Mouse (Mus musculus) liver, embryonic 11.5 days (tissue): Measurements from ENCODE around the gene Bik. TPM values are rescaled to one million over a fixed set of nuclear protein-coding genes. Genes with fewer than 3 reads are reported as not detected.

ENCODE experiments used
- ATAC-seq: fragments of 200-750 bp; cut with Nextera tagmentation; replicated peaks from 2 replicates; pipeline ENCODE4 v1.8.0; 2017; ENCODE audit warnings: moderate number of reproducible peaks, mild to moderate bottlenecking, moderate TSS enrichment, moderate library complexity; ENCODE audit not compliant: low FRiP score
- DNase-seq: peaks from one replicate; pipeline ENCODE4 v3.0.0-alpha.2; 2017; ENCODE audit warnings: low spot score
- H3K27ac ChIP-seq: fragments of 300-500 bp; sonication (generic); 2 replicates; pipeline ENCODE4 v1.5.1; 2014; ENCODE audit warnings: mild to moderate bottlenecking, low read depth, low read length, control low read depth
- H3K27me3 ChIP-seq: fragments of 300-500 bp; sonication (generic); replicated peaks from 2 replicates; pipeline ENCODE4 v1.6.1; 2014; ENCODE audit warnings: low read length, mixed read lengths; ENCODE audit not compliant: control insufficient read depth, insufficient read depth
- H3K36me3 ChIP-seq: fragments of 300-500 bp; sonication (generic); 2 replicates; pipeline ENCODE4 v1.6.1; 2014; ENCODE audit warnings: mild to moderate bottlenecking, low read length, moderate library complexity, mixed read lengths; ENCODE audit not compliant: control insufficient read depth, insufficient read depth
- H3K4me1 ChIP-seq: fragments of 300-500 bp; sonication (generic); replicated peaks from 2 replicates; pipeline ENCODE4 v1.6.1; 2014; ENCODE audit warnings: low read length, mixed read lengths; ENCODE audit not compliant: control insufficient read depth, insufficient read depth
- H3K4me2 ChIP-seq: fragments of 300-500 bp; sonication (generic); 2 replicates; pipeline ENCODE4 v1.6.1; 2014; ENCODE audit warnings: mild to moderate bottlenecking, control low read depth, moderate library complexity
- H3K4me3 ChIP-seq: fragments of 300-500 bp; sonication (generic); 2 replicates; pipeline ENCODE4 v1.5.1; 2014; ENCODE audit warnings: low read depth, low read length, control low read depth
- H3K9ac ChIP-seq: fragments of 300-500 bp; sonication (generic); 2 replicates; pipeline ENCODE4 v1.6.1; 2014; ENCODE audit warnings: low read depth, low read length, control low read depth
- H3K9me3 ChIP-seq: fragments of 300-500 bp; sonication (generic); 2 replicates; pipeline ENCODE4 v1.6.1; 2016; ENCODE audit warnings: low read length, inconsistent platforms, mixed read lengths; ENCODE audit not compliant: control insufficient read depth
- WGBS: fragments of 180-500 bp; shearing (Covaris S2); extraction: QIAGEN DNeasy Blood & Tissue Kit; methylation state at CpG from one replicate; pipeline ENCODE4 v1.1.7; 2014; 5-methylcytosine and 5-hydroxymethylcytosine counted together
- polyA plus RNA-seq: library from polyadenylated mRNA; unstranded; fragments of >200 nt; fragmentation: Nextera tagmentation; extraction: Ambion mirVana; gene quantifications from 2 replicates; pipeline ENCODE4 v1.2.1, GENCODE M21; 2014

The Bik gene
- 4.0 and 5.6 TPM in 2 replicates for polyA plus RNA-seq

DNA sequence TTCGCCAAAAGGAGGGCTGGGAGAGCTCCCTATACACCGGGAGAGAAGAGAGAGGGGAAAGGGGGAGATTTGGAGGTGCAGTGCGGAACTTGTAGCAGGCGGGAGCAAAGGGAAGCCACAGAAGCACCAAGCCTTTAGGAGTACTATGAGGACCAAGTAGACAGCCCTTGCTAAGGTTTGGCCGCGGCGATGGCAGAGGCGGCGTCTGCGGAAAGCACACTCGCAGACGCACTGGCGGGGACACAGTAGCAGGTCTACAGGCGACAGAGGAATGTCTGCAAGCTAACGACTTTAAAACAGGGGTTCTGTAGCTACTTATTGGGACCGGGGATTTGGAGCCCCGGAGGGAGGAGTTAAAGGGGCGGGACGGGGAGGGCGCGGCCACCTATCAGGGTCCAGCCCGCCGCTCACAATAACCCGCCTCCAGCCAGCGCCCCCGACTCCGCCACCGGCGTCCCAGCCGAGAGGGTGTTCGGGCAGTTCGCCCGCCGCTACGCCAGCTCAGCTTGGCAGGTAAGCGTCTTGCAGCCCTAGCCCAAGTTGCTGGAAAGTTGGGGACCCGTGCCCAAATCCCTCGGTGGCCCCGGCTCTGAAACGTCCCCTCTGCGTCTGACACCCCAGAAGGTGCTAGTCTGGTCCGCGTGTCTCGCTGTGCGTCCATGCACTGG lies at the start of gene Bik:
Bik (plus strand) TSS at position 439 of the 668 bp plus-strand sequence.
- Histone ChIP-seq H3K4me3 (peak within 1 kb of the TSS; percentile 60), H3K9me3 (no peaks in the 10 kb centered on the region), H3K4me1 (peaks cover 31% of the 10 kb centered on the region), H3K27ac (no peak within 1 kb of the TSS), H3K4me2 (peak within 1 kb of the TSS; percentile 94), H3K9ac (peak within 1 kb of the TSS; percentile 12), H3K36me3 (no peaks in the 10 kb centered on the region), H3K27me3 (peaks cover 50% of the 10 kb centered on the region)
- DNase-seq (peak; percentile 79), ATAC-seq (peak; percentile 78)
- WGBS: 1% methylated on average over 45 of the region's 45 CpGs

DNA sequence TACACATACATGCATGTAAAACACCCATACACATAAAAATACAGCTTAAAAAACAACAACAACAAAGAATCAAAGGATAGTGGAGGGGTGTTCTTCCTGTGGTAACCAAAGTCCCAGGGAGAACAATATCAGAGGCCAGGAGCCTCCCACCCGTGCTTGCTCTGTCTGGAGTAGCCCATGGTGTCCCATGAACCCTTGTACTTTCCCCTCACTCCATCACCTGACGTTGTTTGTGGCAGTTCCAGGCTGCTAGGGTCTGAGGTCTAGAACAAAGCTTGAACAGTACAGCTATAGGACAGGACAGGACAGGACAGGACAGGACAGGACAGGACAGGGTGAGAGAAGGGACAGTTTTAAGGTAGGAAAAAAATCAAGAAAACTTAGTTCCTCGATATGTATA lies 48.6 kb upstream of the Bik start:
- Histone ChIP-seq H3K36me3 (no peaks in the 10 kb centered on the region), H3K4me3 (no peak overlapping the region), H3K27ac (no peak overlapping the region), H3K27me3 (peaks cover 2% of the 10 kb centered on the region; the same call in 1 of the 2 replicates), H3K4me1 (peaks cover 13% of the 10 kb centered on the region), H3K9me3 (no peaks in the 10 kb centered on the region), H3K4me2 (no peak overlapping the region), H3K9ac (no peak overlapping the region)
- DNase-seq: no peak
- WGBS: 77% methylated on average over 3 of the region's 3 CpGs
- no peak for ATAC-seq

DNA sequence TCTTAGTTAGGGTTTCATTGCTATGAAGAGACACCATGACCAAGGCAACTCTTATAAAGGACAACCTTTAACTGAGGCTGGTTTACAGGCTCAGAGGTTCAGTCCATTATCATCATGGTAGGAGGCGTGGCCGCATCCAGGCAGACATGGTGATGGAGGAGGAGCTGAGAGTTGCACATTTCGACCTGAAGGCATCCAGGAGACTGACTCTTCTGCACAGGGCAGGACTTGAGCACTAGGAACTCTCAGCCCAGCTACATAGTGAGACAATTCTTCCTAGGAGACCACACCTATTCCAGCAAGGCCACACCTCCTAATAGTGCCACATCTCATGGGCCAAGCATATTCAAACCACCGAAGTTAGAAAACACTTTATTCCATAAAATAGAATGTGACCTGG lies 46.8 kb upstream of the Bik start:
- DNase-seq (no peak), ATAC-seq (no peak)
- Histone ChIP-seq H3K4me1 (peaks cover 1% of the 10 kb centered on the region), H3K9ac (no peak overlapping the region), H3K4me3 (no peak overlapping the region), H3K27ac (no peak overlapping the region), H3K9me3 (no peaks in the 10 kb centered on the region), H3K36me3 (no peaks in the 10 kb centered on the region), H3K4me2 (no peak overlapping the region), H3K27me3 (peaks cover 2% of the 10 kb centered on the region; the same call in 1 of the 2 replicates)
- 87% methylated on average over 4 of the region's 4 CpGs for WGBS

DNA sequence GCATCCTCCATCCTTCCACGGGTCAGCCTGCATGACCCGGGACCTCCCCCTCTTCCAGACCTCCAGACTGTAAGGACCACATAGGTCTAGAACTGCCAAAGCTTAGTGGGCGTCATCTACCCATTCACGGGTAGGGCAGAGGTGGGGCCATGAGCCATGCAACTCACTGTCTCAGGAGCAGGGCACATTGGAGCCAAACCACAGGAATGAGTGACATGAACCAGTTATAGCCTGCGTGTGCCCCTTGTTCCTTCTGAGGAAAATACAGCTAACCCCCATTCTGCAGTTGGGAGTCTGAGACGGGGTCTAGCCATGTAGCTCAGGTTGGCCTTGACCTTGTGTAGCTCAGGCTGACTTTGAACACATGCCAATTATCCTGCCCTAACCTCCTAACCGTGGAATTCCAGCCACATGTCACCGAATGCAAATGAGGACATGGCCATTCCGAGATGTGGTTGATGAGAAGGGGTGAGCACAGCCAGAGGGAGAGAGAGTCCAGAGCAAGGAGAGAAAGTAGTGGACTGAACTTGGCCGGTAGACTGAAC lies 45.4 kb upstream of the Bik start:
- no peak overlapping the region for H3K27ac ChIP-seq
- no peak overlapping the region for H3K4me3 ChIP-seq
- no peak overlapping the region for H3K9ac ChIP-seq
- H3K27me3 ChIP-seq: 0 out of 2 replicates have a peak, but pooled peaks cover 2% of the 10 kb centered on the region
- H3K4me1 ChIP-seq: no peaks in the 10 kb centered on the region; the same call in 1 of the 2 replicates
- no peak for ATAC-seq
- H3K9me3 ChIP-seq: no peaks in the 10 kb centered on the region
- no peaks in the 10 kb centered on the region for H3K36me3 ChIP-seq
- DNase-seq: no peak
- WGBS: 66% methylated on average over 10 of the region's 10 CpGs
- no peak overlapping the region for H3K4me2 ChIP-seq

DNA sequence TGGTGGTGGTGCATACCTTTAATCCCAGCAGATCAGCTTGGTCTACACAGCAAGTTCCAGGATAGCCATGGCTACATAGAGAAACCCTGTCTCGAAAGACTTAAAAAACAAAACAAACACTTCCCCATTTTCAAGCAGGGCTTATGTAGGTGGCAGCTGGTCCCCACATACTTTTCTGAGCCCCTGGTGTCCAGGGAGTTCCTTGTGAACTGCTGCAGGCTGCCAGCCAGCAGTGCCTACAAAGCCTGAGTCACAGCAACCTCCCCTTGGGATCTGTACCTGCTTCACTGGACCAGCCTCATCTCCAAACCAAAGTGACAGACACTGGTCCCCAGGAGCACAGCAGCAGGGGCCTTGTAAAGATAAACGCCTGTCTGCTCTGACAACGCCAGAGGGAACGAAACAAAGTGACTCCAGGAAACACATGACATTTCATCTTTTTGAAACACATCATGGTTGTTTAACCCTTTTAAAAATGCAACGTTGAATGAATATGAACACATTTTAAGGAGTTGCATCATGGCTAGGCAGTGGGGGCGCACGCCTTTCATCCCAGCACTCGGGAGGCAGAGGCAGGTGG lies 43.9 kb upstream of the Bik start:
- 52% methylated on average over 8 of the region's 8 CpGs for WGBS
- Histone ChIP-seq H3K9ac (no peak overlapping the region), H3K27me3 (no peaks in the 10 kb centered on the region), H3K27ac (no peak overlapping the region), H3K4me2 (no peak overlapping the region), H3K36me3 (no peaks in the 10 kb centered on the region), H3K9me3 (no peaks in the 10 kb centered on the region), H3K4me3 (no peak overlapping the region), H3K4me1 (no peaks in the 10 kb centered on the region; the same call in 1 of the 2 replicates)
- ATAC-seq (no peak), DNase-seq (no peak)

DNA sequence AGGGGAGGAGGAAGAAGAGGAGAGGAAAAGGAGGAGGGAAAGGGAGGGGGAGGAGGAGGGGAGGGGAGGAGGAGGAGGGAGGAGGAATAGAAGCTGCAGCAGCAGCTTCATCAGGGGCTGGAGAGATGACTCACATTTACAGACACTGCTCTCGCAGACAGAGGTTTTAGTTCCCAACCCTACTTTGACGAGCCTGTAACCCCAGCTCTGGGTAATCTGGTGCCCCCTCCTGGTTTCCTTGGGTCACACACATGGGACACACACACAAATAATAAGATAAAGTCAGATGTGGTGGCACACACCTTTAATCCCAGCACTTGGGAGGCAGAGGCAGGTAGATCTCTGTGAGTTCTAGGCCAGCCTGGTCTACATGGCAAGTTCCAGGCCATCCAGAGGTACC lies 43.2 kb upstream of the Bik start:
- H3K27me3 ChIP-seq: no peaks in the 10 kb centered on the region
- no peaks in the 10 kb centered on the region; the same call in 1 of the 2 replicates for H3K4me1 ChIP-seq
- H3K27ac ChIP-seq: no peak overlapping the region
- no peak for DNase-seq
- no peaks in the 10 kb centered on the region for H3K9me3 ChIP-seq
- no peak overlapping the region for H3K9ac ChIP-seq
- no peak overlapping the region for H3K4me2 ChIP-seq
- no peaks in the 10 kb centered on the region for H3K36me3 ChIP-seq
- 17% methylated on average over 2 of the region's 2 CpGs for WGBS
- H3K4me3 ChIP-seq: no peak overlapping the region
- ATAC-seq: 0 out of 2 replicates have a peak, but pooled peaks have one; percentile 42

DNA sequence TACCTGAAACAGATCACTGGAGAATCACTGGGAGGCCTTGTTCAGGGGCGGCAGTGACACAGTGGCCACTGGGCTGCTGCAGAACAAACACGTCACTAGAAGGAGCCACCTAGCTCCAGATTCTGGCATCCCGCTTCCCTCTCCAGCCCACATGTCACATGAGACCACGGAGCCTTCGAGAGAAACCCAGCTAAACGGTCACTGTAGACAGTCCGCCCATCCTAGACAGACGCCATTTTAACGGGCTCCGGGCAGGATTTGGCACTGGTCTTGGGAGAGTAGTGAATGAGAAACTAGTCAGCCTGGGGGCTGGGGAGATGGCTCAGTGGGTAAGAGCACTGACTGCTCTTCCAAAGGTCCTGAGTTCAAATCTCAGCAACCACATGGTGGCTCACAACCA lies 42.4 kb upstream of the Bik start:
- WGBS: 88% methylated on average over 10 of the region's 10 CpGs
- H3K27ac ChIP-seq: no peak overlapping the region
- no peak for ATAC-seq
- DNase-seq: no peak
- H3K9me3 ChIP-seq: no peaks in the 10 kb centered on the region
- H3K9ac ChIP-seq: no peak overlapping the region
- H3K4me2 ChIP-seq: no peak overlapping the region
- H3K4me1 ChIP-seq: no peaks in the 10 kb centered on the region; the same call in 1 of the 2 replicates
- no peak overlapping the region for H3K4me3 ChIP-seq
- no peaks in the 10 kb centered on the region for H3K27me3 ChIP-seq
- no peaks in the 10 kb centered on the region for H3K36me3 ChIP-seq

DNA sequence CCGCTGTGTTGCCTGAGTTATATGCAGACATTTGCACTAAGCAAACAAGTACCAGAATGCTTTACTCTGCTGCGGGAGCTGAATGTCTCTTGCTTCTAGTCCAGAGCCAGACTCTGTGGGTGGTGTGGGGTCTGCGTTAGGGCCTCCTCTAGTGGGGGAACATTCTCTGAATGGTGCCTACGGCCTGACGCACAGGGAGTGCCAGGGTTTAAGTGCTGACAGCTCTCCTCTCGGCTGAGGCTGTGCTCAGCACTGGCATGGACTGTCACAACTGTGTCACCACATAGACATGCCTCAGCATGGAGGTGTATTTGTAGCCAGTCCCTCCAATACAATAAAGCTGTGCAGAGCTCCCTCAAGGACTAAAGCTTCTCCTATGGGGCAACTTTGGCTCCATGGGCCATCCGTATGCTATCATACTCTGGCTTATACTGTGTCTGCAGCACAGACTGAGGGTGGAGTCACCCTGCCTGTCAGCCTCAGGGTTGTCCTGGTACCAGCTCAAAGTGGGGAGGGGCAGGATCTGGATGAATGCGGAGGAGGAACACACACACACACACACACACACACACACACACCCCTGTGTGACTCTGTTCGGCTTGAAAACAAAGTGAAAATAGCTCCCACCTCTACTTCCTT lies 39.1 kb upstream of the Bik start:
- Histone ChIP-seq H3K27me3 (no peaks in the 10 kb centered on the region), H3K36me3 (no peaks in the 10 kb centered on the region; the same call in 1 of the 2 replicates), H3K27ac (no peak overlapping the region), H3K9me3 (no peaks in the 10 kb centered on the region), H3K4me2 (no peak overlapping the region), H3K9ac (no peak overlapping the region), H3K4me1 (no peaks in the 10 kb centered on the region; the same call in 1 of the 2 replicates), H3K4me3 (no peak overlapping the region)
- DNase-seq (no peak), ATAC-seq (no peak)
- 81% methylated on average over 9 of the region's 9 CpGs for WGBS
